ENCODE assay signal across 8 mouse cellular contexts in genomic region chr11:11564266-11565044, GRCm38 (mm10).
A peak's percentile ranks its signal among the peaks of the same experiment; 100 is the strongest.
DNase-seq lines count a peak whose midpoint lies in the region; ATAC-seq lines count a peak whose summit lies in the region.

No protein-coding gene starts in this region.

- peak; percentile 69 to 74 for DNase-seq in CD8-positive naive resting alpha-beta T cell, adult 2 months (ENCODE audit: low read depth in 2 of 2, low spot score in 2 of 2)
- peak; percentile 24 for DNase-seq in embryonic facial prominence, embryonic 14.5 days (ENCODE audit: low spot score)
- peak; percentile 86 for DNase-seq in naive thymus-derived CD4-positive, alpha-beta T cell, adult 2 months (ENCODE audit: low read depth)
- no peak for DNase-seq in midbrain, embryonic 10.5 days (ENCODE audit: low spot score)
- no peak for DNase-seq in adrenal gland, postnatal 4 days (ENCODE audit: low spot score in 2 of 2)
- DNase-seq in gastrocnemius, adult 18-20 months (ENCODE audit: low spot score) = no peak

- 0 out of 2 replicates have a peak, but pooled peaks have one; percentile 33 for ATAC-seq in intestine, embryonic 16.5 days
- no peak for ATAC-seq in intestine, embryonic 15.5 days
- no peak for ATAC-seq in embryonic facial prominence, embryonic 14.5 days (ENCODE audit: low read depth)

- H3K4me1 ChIP-seq in intestine, embryonic 16.5 days (ENCODE audit: control insufficient read depth, insufficient read depth, low read length) = peaks cover 3% of the 10 kb centered on the region; the same call in 1 of the 2 replicates
- no peaks in the 10 kb centered on the region for H3K4me1 ChIP-seq in intestine, embryonic 15.5 days (replicated peaks)
- no peaks in the 10 kb centered on the region for H3K4me1 ChIP-seq in embryonic facial prominence, embryonic 14.5 days (ENCODE audit: control insufficient read depth, insufficient read depth, low read length)
- no peaks in the 10 kb centered on the region for H3K4me1 ChIP-seq in midbrain, embryonic 10.5 days

- no peaks in the 10 kb centered on the region for H3K36me3 ChIP-seq in intestine, embryonic 16.5 days (ENCODE audit: control insufficient read depth, insufficient read depth, low read length)
- H3K36me3 ChIP-seq in intestine, embryonic 15.5 days = no peaks in the 10 kb centered on the region
- no peaks in the 10 kb centered on the region for H3K36me3 ChIP-seq in embryonic facial prominence, embryonic 14.5 days (ENCODE audit: control insufficient read depth, insufficient read depth, low read length)
- no peaks in the 10 kb centered on the region for H3K36me3 ChIP-seq in midbrain, embryonic 10.5 days

- H3K27me3 ChIP-seq in intestine, embryonic 16.5 days (replicated peaks; ENCODE audit: control insufficient read depth, insufficient read depth, low read length) = no peaks in the 10 kb centered on the region
- no peaks in the 10 kb centered on the region for H3K27me3 ChIP-seq in intestine, embryonic 15.5 days (replicated peaks)
- no peaks in the 10 kb centered on the region for H3K27me3 ChIP-seq in embryonic facial prominence, embryonic 14.5 days (replicated peaks; ENCODE audit: control insufficient read depth, insufficient read depth, low read length)
- no peaks in the 10 kb centered on the region for H3K27me3 ChIP-seq in midbrain, embryonic 10.5 days (ENCODE audit: low read depth, poor library complexity, severe bottlenecking)

- H3K4me3 ChIP-seq in intestine, embryonic 16.5 days (ENCODE audit: low read length) = no peak overlapping the region
- no peak overlapping the region for H3K4me3 ChIP-seq in intestine, embryonic 15.5 days (replicated peaks)
- H3K4me3 ChIP-seq in embryonic facial prominence, embryonic 14.5 days (ENCODE audit: low read depth, low read length) = no peak overlapping the region
- H3K4me3 ChIP-seq in midbrain, embryonic 10.5 days = no peak overlapping the region

- no peak overlapping the region for H3K4me2 ChIP-seq in intestine, embryonic 16.5 days (ENCODE audit: low read depth, low read length)
- H3K4me2 ChIP-seq in intestine, embryonic 15.5 days (replicated peaks) = no peak overlapping the region
- H3K4me2 ChIP-seq in embryonic facial prominence, embryonic 14.5 days (ENCODE audit: low read depth, low read length) = no peak overlapping the region

- WGBS in intestine, embryonic 16.5 days = 69% methylated on average over 7 of the region's 7 CpGs
- 72% methylated on average over 7 of the region's 7 CpGs for WGBS in intestine, embryonic 15.5 days
- 64% methylated on average over 7 of the region's 7 CpGs for WGBS in embryonic facial prominence, embryonic 14.5 days
- 85% methylated on average over 7 of the region's 7 CpGs for WGBS in midbrain, embryonic 10.5 days

- H3K9ac ChIP-seq in intestine, embryonic 16.5 days (ENCODE audit: low read depth, low read length) = no peak overlapping the region
- no peak overlapping the region for H3K9ac ChIP-seq in intestine, embryonic 15.5 days
- no peak overlapping the region for H3K9ac ChIP-seq in embryonic facial prominence, embryonic 14.5 days (ENCODE audit: low read depth, low read length)

- no peak overlapping the region for H3K27ac ChIP-seq in intestine, embryonic 16.5 days (ENCODE audit: low read length)
- H3K27ac ChIP-seq in intestine, embryonic 15.5 days = no peak overlapping the region
- no peak overlapping the region for H3K27ac ChIP-seq in embryonic facial prominence, embryonic 14.5 days (replicated peaks; ENCODE audit: low read depth, low read length)
- H3K27ac ChIP-seq in midbrain, embryonic 10.5 days (replicated peaks) = no peak overlapping the region

- no peaks in the 10 kb centered on the region for H3K9me3 ChIP-seq in intestine, embryonic 16.5 days (ENCODE audit: control insufficient read depth, low read length)
- H3K9me3 ChIP-seq in intestine, embryonic 15.5 days = no peaks in the 10 kb centered on the region
- no peaks in the 10 kb centered on the region for H3K9me3 ChIP-seq in embryonic facial prominence, embryonic 14.5 days (ENCODE audit: control insufficient read depth, low read length)
- H3K9me3 ChIP-seq in midbrain, embryonic 10.5 days (replicated peaks) = no peaks in the 10 kb centered on the region

Comparison
In these comparisons a context has a peak if more than half of its experiments do, and no peak if none do; other contexts are left out.
1. DNase-seq: peak in CD8-positive naive resting alpha-beta T cell, adult 2 months (2 of 2), embryonic facial prominence, embryonic 14.5 days (single experiment) and naive thymus-derived CD4-positive, alpha-beta T cell, adult 2 months (single experiment); none in midbrain, embryonic 10.5 days (single experiment), adrenal gland, postnatal 4 days (0 of 2) and gastrocnemius, adult 18-20 months (single experiment).